Mouse (Mus musculus) spleen, adult 18-20 months (tissue): Measurements from ENCODE around the gene Plpp3.
A peak's percentile ranks its signal among the peaks of the same experiment; 100 is the strongest.

Experiments used
- DNase-seq, 2 experiments: peaks; one replicate each; pipeline ENCODE4 v3.0.0; 2022; ENCODE audit warnings: mixed read lengths in 2 of 2

Gene Plpp3

GRCm38 (mm10) chr4:105157276-105158168 lies at the start of gene Plpp3:
Gene Plpp3 (plus strand): TSS chr4:105157347.
- DNase-seq = peak; percentile 47 to 63

- no peak for DNase-seq
Measured at GRCm38 (mm10) chr4:105107943-105108640, 49.1 kb upstream of the Plpp3 start.

- no peak for DNase-seq
Measured at GRCm38 (mm10) chr4:105108641-105109198, 48.4 kb upstream of the Plpp3 start.

- peak; percentile 35 to 64 for DNase-seq
Measured at GRCm38 (mm10) chr4:105109199-105109989, 47.8 kb upstream of the Plpp3 start, which contains the start of gene Prkaa2. Gene Prkaa2 (minus strand): TSS chr4:105109890.

- no peak for DNase-seq
Measured at GRCm38 (mm10) chr4:105109990-105110683, 47.0 kb upstream of the Plpp3 start.

GRCm38 (mm10) chr4:105110684-105111035 lies 46.5 kb upstream of the Plpp3 start:
- DNase-seq = no peak

GRCm38 (mm10) chr4:105111770-105112169 lies 45.4 kb upstream of the Plpp3 start:
- DNase-seq = no peak

- no peak for DNase-seq
Measured at GRCm38 (mm10) chr4:105113042-105113441, 44.1 kb upstream of the Plpp3 start.

GRCm38 (mm10) chr4:105113468-105113867 lies 43.7 kb upstream of the Plpp3 start:
- DNase-seq = no peak

GRCm38 (mm10) chr4:105121081-105121480 lies 36.1 kb upstream of the Plpp3 start:
- DNase-seq = no peak

- DNase-seq = peak; percentile 7 to 55
Measured at GRCm38 (mm10) chr4:105122429-105122828, 34.7 kb upstream of the Plpp3 start.

- no peak for DNase-seq
Measured at GRCm38 (mm10) chr4:105129212-105129611, 27.9 kb upstream of the Plpp3 start.

GRCm38 (mm10) chr4:105131756-105132314 lies 25.3 kb upstream of the Plpp3 start:
- DNase-seq = no peak

- no peak for DNase-seq
Measured at GRCm38 (mm10) chr4:105133350-105134050, 23.6 kb upstream of the Plpp3 start.

GRCm38 (mm10) chr4:105149492-105149891 lies 7.7 kb upstream of the Plpp3 start:
- DNase-seq = no peak

GRCm38 (mm10) chr4:105151911-105152690 lies 5.0 kb upstream of the Plpp3 start:
- DNase-seq = peak; percentile 40 to 70

- no peak for DNase-seq
Measured at GRCm38 (mm10) chr4:105153227-105153626, 3.9 kb upstream of the Plpp3 start.

GRCm38 (mm10) chr4:105156281-105156680 lies 866 bp upstream of the Plpp3 start:
- DNase-seq = no peak

- DNase-seq = no peak
Measured at GRCm38 (mm10) chr4:105156955-105157275, 232 bp upstream of the Plpp3 start.

GRCm38 (mm10) chr4:105158169-105158555 lies 1.0 kb downstream of the Plpp3 start:
- DNase-seq = peak; percentile 74 to 78
